Mouse (Mus musculus) cerebellum, adult 2 months (tissue): ENCODE measurements at regions not wholly inside any gene's neighbourhood (a gene's known extent, or its start where the extent isn't known, plus 50 kb on each side); places are given as distances from the start of the nearest gene placed in this dataset.

Experiments
- DNase-seq, 2 experiments: peaks; one replicate each; pipeline ENCODE4 v3.0.0; 2021
- H3K27ac ChIP-seq: fragments of 200-500 bp; 2 replicates; pipeline ENCODE4 v1.5.1; 2012; ENCODE audit warnings: low read length, control low read depth, inconsistent platforms; ENCODE audit not compliant: insufficient read depth
- H3K27me3 ChIP-seq: fragments of 200-500 bp; 2 replicates; pipeline ENCODE4 v1.6.1; 2012; ENCODE audit warnings: inconsistent platforms, mild to moderate bottlenecking, low read length, moderate library complexity; ENCODE audit not compliant: control insufficient read depth, insufficient read depth
- H3K4me1 ChIP-seq: fragments of 200-500 bp; 2 replicates; pipeline ENCODE4 v1.6.1; 2011; ENCODE audit warnings: low read length; ENCODE audit not compliant: control insufficient read depth, insufficient read depth
- H3K4me3 ChIP-seq: fragments of 200-500 bp; replicated peaks from 2 replicates; pipeline ENCODE3; 2011; ENCODE audit warnings: mild to moderate bottlenecking, low read depth, low read length, control low read depth; ENCODE audit not compliant: insufficient read depth
- CTCF ChIP-seq: fragments of 200-500 bp; IDR thresholded peaks from 2 replicates; pipeline ENCODE4 v1.5.1; 2011; ENCODE audit warnings: low read depth, mild to moderate bottlenecking, control low read depth, low read length, moderate library complexity, borderline replicate concordance; ENCODE audit not compliant: insufficient read depth
- POLR2A ChIP-seq: fragments of 200-500 bp; IDR thresholded peaks from 2 replicates; pipeline ENCODE4 v1.6.1; 2011; ENCODE audit warnings: low read length, control low read depth, borderline replicate concordance; ENCODE audit not compliant: insufficient read depth
- WGBS: fragments of 180-500 bp; shearing (Covaris S2); methylation state at CpG from one replicate; pipeline ENCODE4 v1.1.7; 2018; 5-methylcytosine and 5-hydroxymethylcytosine counted together

DNA sequence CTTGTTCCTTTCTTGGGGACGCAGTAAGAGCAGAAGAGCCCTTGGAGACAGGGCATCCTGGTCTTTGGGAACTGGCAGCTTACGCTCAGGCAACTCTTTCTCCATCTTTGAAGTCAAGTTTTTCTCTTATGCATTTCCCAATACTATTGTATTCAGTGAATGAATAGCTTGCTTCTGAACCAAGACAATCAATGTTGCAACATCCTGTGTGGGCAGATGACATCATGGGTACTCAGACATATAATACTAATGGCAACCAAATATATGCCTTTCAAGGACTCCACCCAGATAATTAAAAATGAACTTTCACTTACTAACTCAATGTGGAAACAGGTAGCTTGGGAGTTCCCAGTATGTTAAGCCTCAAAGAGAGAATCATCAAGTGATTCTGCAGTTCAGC is 104.6 kb downstream of the Ngf start:
- no peak for TF ChIP-seq POLR2A
- TF ChIP-seq CTCF = no peak
- 95% methylated on average over 2 of the region's 2 CpGs for WGBS
- H3K4me1 ChIP-seq = no peaks in the 10 kb centered on the region
- no peak for DNase-seq
- no peak overlapping the region for H3K4me3 ChIP-seq
- H3K27ac ChIP-seq = no peak overlapping the region
- no peaks in the 10 kb centered on the region; the same call in 1 of the 2 replicates for H3K27me3 ChIP-seq

GRCm38 (mm10) chr3:102576896-102577295 is 107.2 kb downstream of the Ngf start:
- WGBS = 87% methylated on average over 2 of the region's 2 CpGs
- no peaks in the 10 kb centered on the region for H3K4me1 ChIP-seq
- DNase-seq = no peak
- no peak overlapping the region for H3K27ac ChIP-seq
- H3K27me3 ChIP-seq = no peaks in the 10 kb centered on the region; the same call in 1 of the 2 replicates
- TF ChIP-seq CTCF (no peak), POLR2A (no peak)
- no peak overlapping the region for H3K4me3 ChIP-seq

DNA sequence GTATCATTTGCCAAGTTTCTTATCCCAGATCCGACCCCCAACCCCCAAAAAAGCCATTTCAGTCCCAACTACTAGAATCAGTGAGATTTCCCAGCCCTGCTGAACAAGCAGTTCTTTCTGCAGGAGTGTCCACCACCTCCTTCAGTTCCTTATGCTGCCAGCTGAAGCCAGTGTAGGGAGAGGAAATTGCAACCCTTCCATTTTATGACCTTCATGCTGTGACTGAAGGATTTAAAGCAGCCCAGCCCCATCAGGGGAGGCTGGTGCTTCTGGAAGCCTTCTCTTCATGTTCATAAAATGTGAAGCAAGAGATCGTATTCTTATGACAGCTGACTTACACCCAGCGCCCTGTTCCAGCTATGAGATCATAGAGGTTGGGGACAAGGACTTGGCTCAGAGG is 112.1 kb downstream of the Ngf start:
- Histone ChIP-seq H3K4me1 (no peaks in the 10 kb centered on the region), H3K4me3 (no peak overlapping the region), H3K27me3 (no peaks in the 10 kb centered on the region; the same call in 1 of the 2 replicates), H3K27ac (no peak overlapping the region)
- no peak for TF ChIP-seq POLR2A
- TF ChIP-seq CTCF = no peak
- no peak for DNase-seq
- WGBS = 75% methylated on average over 3 of the region's 3 CpGs

- no peaks in the 10 kb centered on the region for H3K4me1 ChIP-seq
- TF ChIP-seq CTCF (no peak), POLR2A (no peak)
- WGBS = 83% methylated on average over 2 of the region's 2 CpGs
- no peak for DNase-seq
- no peaks in the 10 kb centered on the region; the same call in 1 of the 2 replicates for H3K27me3 ChIP-seq
- no peak overlapping the region for H3K27ac ChIP-seq
- H3K4me3 ChIP-seq = no peak overlapping the region
Measured at GRCm38 (mm10) chr3:102585136-102585535, 115.4 kb downstream of the Ngf start.

DNA sequence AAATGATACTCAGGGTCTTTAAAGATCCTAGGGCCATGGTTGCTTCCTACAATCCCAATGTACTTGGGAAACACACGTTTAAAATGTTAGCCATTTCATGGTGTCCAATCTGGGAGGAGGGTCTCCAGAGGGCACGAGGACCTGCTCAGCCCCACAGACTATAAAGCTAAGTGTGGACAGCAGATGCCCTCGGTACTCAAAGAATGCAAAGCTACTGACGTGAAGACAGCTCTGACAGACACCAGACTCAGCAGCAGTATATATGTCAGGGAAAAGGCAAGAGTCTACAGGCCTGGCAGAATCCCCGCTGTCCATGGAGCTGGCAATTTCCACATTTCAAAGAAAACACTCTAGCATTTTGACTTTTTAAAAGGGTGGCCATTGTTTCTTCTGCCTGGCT is 116.5 kb downstream of the Ngf start:
- Histone ChIP-seq H3K4me3 (no peak overlapping the region), H3K4me1 (no peaks in the 10 kb centered on the region), H3K27me3 (no peaks in the 10 kb centered on the region; the same call in 1 of the 2 replicates), H3K27ac (no peak overlapping the region)
- WGBS = 71% methylated on average over 5 of the region's 5 CpGs
- TF ChIP-seq POLR2A (no peak), CTCF (no peak)
- DNase-seq = no peak

GRCm38 (mm10) chr3:102592041-102592440 is 122.3 kb downstream of the Ngf start:
- no peak for TF ChIP-seq POLR2A
- TF ChIP-seq CTCF = no peak
- Histone ChIP-seq H3K4me3 (no peak overlapping the region), H3K27ac (no peak overlapping the region), H3K4me1 (no peaks in the 10 kb centered on the region), H3K27me3 (no peaks in the 10 kb centered on the region; the same call in 1 of the 2 replicates)
- DNase-seq = peak in 1 of 2 experiments; percentile 27
- WGBS = 10% methylated on average over 7 of the region's 7 CpGs

DNA sequence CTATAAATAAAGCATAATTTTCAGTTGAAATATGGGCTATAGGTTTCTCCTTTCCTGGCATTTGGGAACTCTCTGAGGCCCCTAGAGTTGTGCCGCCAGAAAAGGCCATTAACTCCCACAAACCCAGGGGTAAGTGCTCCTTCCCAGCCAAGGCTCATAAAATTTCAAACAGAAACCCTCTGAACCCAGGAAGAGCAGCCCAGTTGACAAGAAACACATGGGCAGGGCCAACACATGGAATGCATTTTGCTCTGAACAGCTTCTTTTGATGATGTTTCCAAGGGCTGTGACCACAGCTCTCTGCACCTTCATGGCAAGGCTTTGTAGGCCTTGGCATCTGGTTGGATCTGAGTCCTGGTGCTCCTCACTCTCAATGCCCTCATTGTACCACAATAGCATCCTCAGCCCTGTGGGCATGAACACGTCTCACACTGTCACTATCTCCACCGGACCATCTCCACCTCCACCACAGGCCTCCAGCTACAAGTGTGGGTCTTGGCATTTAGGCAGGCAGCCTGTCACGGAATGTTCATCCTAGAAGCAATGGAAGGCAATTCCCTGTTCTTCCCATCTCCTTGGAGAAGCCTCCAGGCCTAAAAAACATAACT is 127.3 kb downstream of the Ngf start:
- no peak for TF ChIP-seq CTCF
- TF ChIP-seq POLR2A = no peak
- Histone ChIP-seq H3K4me3 (no peak overlapping the region), H3K27ac (no peak overlapping the region), H3K27me3 (no peaks in the 10 kb centered on the region; the same call in 1 of the 2 replicates), H3K4me1 (no peaks in the 10 kb centered on the region)
- no peak for DNase-seq
- 92% methylated on average over 4 of the region's 4 CpGs for WGBS

- 96% methylated on average over 7 of the region's 7 CpGs for WGBS
- no peak overlapping the region for H3K4me3 ChIP-seq
- H3K27ac ChIP-seq = no peak overlapping the region
- no peaks in the 10 kb centered on the region for H3K4me1 ChIP-seq
- no peaks in the 10 kb centered on the region; the same call in 1 of the 2 replicates for H3K27me3 ChIP-seq
- DNase-seq = no peak
- no peak for TF ChIP-seq CTCF
- TF ChIP-seq POLR2A = no peak
Measured at GRCm38 (mm10) chr3:102599061-102599460, 129.3 kb downstream of the Ngf start.
